Mouse (Mus musculus): Measurements from ENCODE around the gene Tmem219.

- TF ChIP-seq POLR2A (IDR thresholded peaks at IDR 0.05; ENCODE audit: control insufficient read depth, extremely low read depth, insufficient read depth, low read length, poor library complexity): no peak
- TF ChIP-seq CTCF (IDR thresholded peaks at IDR 0.05; ENCODE audit: borderline replicate concordance, control insufficient read depth, extremely low read depth, insufficient read depth, low read length, poor library complexity): no peak
Observed at GRCm38 (mm10) chr7:126863791-126864190, 58.9 kb downstream of the Tmem219 start.
